Comparison of ENCODE assay signal across 8 mouse cellular contexts in the genomic region with DNA sequence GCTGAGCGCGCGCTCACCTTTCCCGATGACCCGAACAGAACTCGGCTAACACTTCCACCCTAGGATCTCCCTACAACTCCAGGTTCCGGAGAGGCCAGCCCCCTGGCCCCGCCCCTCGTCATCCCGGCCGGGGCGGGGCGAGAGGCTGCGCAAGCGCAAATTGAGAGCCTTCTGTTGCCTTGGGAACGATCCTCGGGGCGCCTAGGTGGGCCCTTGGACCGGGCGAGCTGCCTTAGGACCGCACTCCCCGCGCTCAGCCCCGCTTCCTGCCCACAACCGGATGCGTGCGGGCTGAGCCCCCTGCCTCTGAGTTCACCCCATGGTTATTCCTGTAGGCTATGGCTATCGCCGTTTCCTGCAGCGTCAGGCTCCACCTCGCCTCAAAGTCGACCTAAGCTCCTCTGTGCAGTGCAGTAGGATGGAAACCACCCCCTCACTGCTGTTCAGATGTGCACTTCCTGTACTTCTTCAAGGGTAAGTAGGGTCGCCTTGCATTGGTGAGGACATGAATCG. TPM values are rescaled to one million over a fixed set of nuclear protein-coding genes. Genes with fewer than 3 reads are reported as not detected.
A peak's percentile ranks its signal among the peaks of the same experiment; 100 is the strongest.
DNase-seq lines count a peak whose midpoint lies in the region; ATAC-seq and TF ChIP-seq lines count a peak whose summit lies in the region.

Gene Pigx (minus strand): TSS at position 103 of the 513 bp plus-strand sequence.
Gene Cep19 (plus strand): TSS at position 163 of the 513 bp plus-strand sequence.

- peak within 1 kb of the TSS; percentile 31; the same call in 1 of the 2 replicates for H3K27ac ChIP-seq in brown adipose tissue, adult 24 weeks (replicated peaks; ENCODE audit: low read depth, low read length)
- H3K27ac ChIP-seq in heart, embryonic 15.5 days: peak within 1 kb of the TSS; percentile 85
- H3K27ac ChIP-seq in liver, embryonic 14.5 days: peak within 1 kb of the TSS; percentile 24; the same call in 1 of the 2 replicates
- H3K27ac ChIP-seq in neural tube, embryonic 11.5 days (ENCODE audit: low read depth, low read length): 0 out of 2 replicates have a peak within 1 kb of the TSS, but pooled peaks have one; percentile 15
- peak within 1 kb of the TSS; percentile 81 for H3K27ac ChIP-seq in stomach, postnatal 0 days (replicated peaks)

- H3K9me3 ChIP-seq in heart, embryonic 15.5 days (replicated peaks): no peaks in the 10 kb centered on the region
- no peaks in the 10 kb centered on the region for H3K9me3 ChIP-seq in liver, embryonic 14.5 days (ENCODE audit: control insufficient read depth, low read length)
- H3K9me3 ChIP-seq in neural tube, embryonic 11.5 days (ENCODE audit: control insufficient read depth, low read length): no peaks in the 10 kb centered on the region
- no peaks in the 10 kb centered on the region for H3K9me3 ChIP-seq in stomach, postnatal 0 days (ENCODE audit: control insufficient read depth, low read length)

- no peak for TF ChIP-seq EP300 in liver, embryonic 14.5 days (IDR thresholded peaks at IDR 0.05; ENCODE audit: low read depth)
- no peak for TF ChIP-seq EP300 in stomach, postnatal 0 days (optimal IDR thresholded peaks at IDR 0.05)

- peak within 1 kb of the TSS; percentile 78 for H3K9ac ChIP-seq in heart, embryonic 15.5 days
- peak within 1 kb of the TSS; percentile 82 for H3K9ac ChIP-seq in liver, embryonic 14.5 days (replicated peaks)
- H3K9ac ChIP-seq in neural tube, embryonic 11.5 days (ENCODE audit: low read length): peak within 1 kb of the TSS; percentile 70
- H3K9ac ChIP-seq in stomach, postnatal 0 days (ENCODE audit: low read length): peak within 1 kb of the TSS; percentile 85

- no peak for TF ChIP-seq CTCF in liver, embryonic 14.5 days (IDR thresholded peaks at IDR 0.05; ENCODE audit: low read depth)
- no peak for TF ChIP-seq CTCF in stomach, postnatal 0 days (IDR thresholded peaks at IDR 0.05; ENCODE audit: low read depth)

- under 1% methylated on average over 34 of the region's 34 CpGs for WGBS in heart, embryonic 15.5 days
- WGBS in liver, embryonic 14.5 days (ENCODE audit: insufficient replicate concordance): 2% methylated on average over 34 of the region's 34 CpGs
- under 1% methylated on average over 34 of the region's 34 CpGs for WGBS in neural tube, embryonic 11.5 days
- 1% methylated on average over 32 of the region's 34 CpGs for WGBS in stomach, postnatal 0 days

- H3K4me2 ChIP-seq in heart, embryonic 15.5 days: peak within 1 kb of the TSS; percentile 76
- H3K4me2 ChIP-seq in liver, embryonic 14.5 days (ENCODE audit: low read depth): peak within 1 kb of the TSS; percentile 90
- peak within 1 kb of the TSS; percentile 69 for H3K4me2 ChIP-seq in neural tube, embryonic 11.5 days (ENCODE audit: low read depth)
- peak within 1 kb of the TSS; percentile 88 for H3K4me2 ChIP-seq in stomach, postnatal 0 days (replicated peaks; ENCODE audit: low read depth)

- no peaks in the 10 kb centered on the region for H3K4me1 ChIP-seq in brown adipose tissue, adult 24 weeks (ENCODE audit: control insufficient read depth, insufficient read depth, insufficient read length, low read length)
- peaks cover 15% of the 10 kb centered on the region for H3K4me1 ChIP-seq in heart, embryonic 15.5 days (replicated peaks)
- H3K4me1 ChIP-seq in liver, embryonic 14.5 days (replicated peaks; ENCODE audit: control insufficient read depth in 2 of 2, insufficient read depth in 2 of 2, low read length in 1 of 2): peaks cover 2 to 10% of the 10 kb centered on the region in 2 experiments; a peak in 3 of 4 replicates
- H3K4me1 ChIP-seq in neural tube, embryonic 11.5 days (ENCODE audit: control insufficient read depth, insufficient read depth, low read length): peaks cover 8% of the 10 kb centered on the region; the same call in 1 of the 2 replicates
- H3K4me1 ChIP-seq in stomach, postnatal 0 days (replicated peaks; ENCODE audit: control insufficient read depth, insufficient read depth): 0 out of 2 replicates have a peak, but pooled peaks cover 3% of the 10 kb centered on the region

- ATAC-seq in heart, embryonic 15.5 days (replicated peaks; ENCODE audit: insufficient number of reproducible peaks, insufficient read depth, low FRiP score, low read depth): peak; percentile 95
- peak; percentile 96 for ATAC-seq in liver, embryonic 14.5 days (ENCODE audit: insufficient read depth)
- peak; percentile 97 for ATAC-seq in neural tube, embryonic 11.5 days (ENCODE audit: insufficient read depth, low FRiP score, low TSS enrichment)
- peak; percentile 95 for ATAC-seq in stomach, postnatal 0 days (ENCODE audit: low FRiP score, low TSS enrichment)

- H3K36me3 ChIP-seq in heart, embryonic 15.5 days: peaks cover 12% of the 10 kb centered on the region
- no peaks in the 10 kb centered on the region for H3K36me3 ChIP-seq in liver, embryonic 14.5 days (replicated peaks; ENCODE audit: control insufficient read depth, insufficient read depth, low read depth)
- peaks cover 3% of the 10 kb centered on the region for H3K36me3 ChIP-seq in neural tube, embryonic 11.5 days (ENCODE audit: control insufficient read depth, insufficient read depth, low read length)
- H3K36me3 ChIP-seq in stomach, postnatal 0 days (ENCODE audit: control insufficient read depth, insufficient read depth, low read length): peaks cover 6% of the 10 kb centered on the region; the same call in 1 of the 2 replicates

- no peaks in the 10 kb centered on the region for H3K27me3 ChIP-seq in heart, embryonic 15.5 days
- no peaks in the 10 kb centered on the region for H3K27me3 ChIP-seq in liver, embryonic 14.5 days (ENCODE audit: control insufficient read depth, insufficient read depth, low read length)
- no peaks in the 10 kb centered on the region for H3K27me3 ChIP-seq in neural tube, embryonic 11.5 days (ENCODE audit: control insufficient read depth, insufficient read depth, low read length)
- H3K27me3 ChIP-seq in stomach, postnatal 0 days (ENCODE audit: control insufficient read depth, insufficient read depth, low read length): no peaks in the 10 kb centered on the region

- DNase-seq in CD4-positive, CD25-positive, alpha-beta regulatory T cell, adult 2 months (ENCODE audit: low read depth, low spot score): peak; percentile 88
- DNase-seq in fibroblast of lung, adult 2 months (ENCODE audit: low read depth): peak; percentile 73
- DNase-seq in kidney, postnatal 25 days: peak; percentile 90 to 95
- peak; percentile 76 to 85 (median 79) for DNase-seq in liver, embryonic 14.5 days (ENCODE audit: low read depth in 3 of 3, low spot score in 3 of 3)
- DNase-seq in neural tube, embryonic 11.5 days (ENCODE audit: low spot score): peak; percentile 96
- DNase-seq in stomach, postnatal 0 days (ENCODE audit: low spot score): peak; percentile 93

- H3K4me3 ChIP-seq in brown adipose tissue, adult 24 weeks (ENCODE audit: insufficient read depth, low read depth, low read length): peak within 1 kb of the TSS; percentile 89
- peak within 1 kb of the TSS; percentile 74 for H3K4me3 ChIP-seq in heart, embryonic 15.5 days
- H3K4me3 ChIP-seq in liver, embryonic 14.5 days (ENCODE audit: insufficient read depth in 1 of 2, low read depth in 2 of 2, low read length in 2 of 2): peak within 1 kb of the TSS; percentile 82 to 83
- H3K4me3 ChIP-seq in neural tube, embryonic 11.5 days (ENCODE audit: low read depth, low read length): peak within 1 kb of the TSS; percentile 76
- H3K4me3 ChIP-seq in stomach, postnatal 0 days (ENCODE audit: low read depth, low read length): peak within 1 kb of the TSS; percentile 91

RNA-seq across cellular contexts. Expression of gene Pigx, which starts in this region (rescaled TPM):
- polyA plus RNA-seq in brown adipose tissue, adult 24 weeks (2012; ENCODE audit: insufficient read depth, insufficient read length, missing spikeins): 25.2 and 38.3 TPM in 2 replicates
- 60.1 and 64.3 TPM in 2 replicates for polyA plus RNA-seq in heart, embryonic 15.5 days (2015; fragmentation: Nextera tagmentation; extraction: Ambion mirVana)
- polyA plus RNA-seq in liver, embryonic 14.5 days (2012; rRNA removed): 10.5 and 13.2 TPM in 2 replicates
- polyA plus RNA-seq in liver, embryonic 14.5 days (2014; fragmentation: Nextera tagmentation; extraction: Ambion mirVana): 25.5 and 28.8 TPM in 2 replicates
- polyA plus RNA-seq in neural tube, embryonic 11.5 days (2014; fragmentation: Nextera tagmentation; extraction: Ambion mirVana): 128 and 138 TPM in 2 replicates
- polyA plus RNA-seq in stomach, postnatal 0 days (2015; fragmentation: Nextera tagmentation; extraction: Ambion mirVana): 69.8 and 71.8 TPM in 2 replicates

RNA-seq across cellular contexts. Expression of gene Cep19, which starts in this region (rescaled TPM):
- polyA plus RNA-seq in brown adipose tissue, adult 24 weeks (2012; ENCODE audit: insufficient read depth, insufficient read length, missing spikeins): 13.5 and 14.1 TPM in 2 replicates
- 19.1 and 19.2 TPM in 2 replicates for polyA plus RNA-seq in heart, embryonic 15.5 days (2015; fragmentation: Nextera tagmentation; extraction: Ambion mirVana)
- 1.3 and 2.1 TPM in 2 replicates for polyA plus RNA-seq in liver, embryonic 14.5 days (2012; rRNA removed)
- polyA plus RNA-seq in liver, embryonic 14.5 days (2014; fragmentation: Nextera tagmentation; extraction: Ambion mirVana): 4.0 and 4.3 TPM in 2 replicates
- polyA plus RNA-seq in neural tube, embryonic 11.5 days (2014; fragmentation: Nextera tagmentation; extraction: Ambion mirVana): 41.5 and 47.2 TPM in 2 replicates
- polyA plus RNA-seq in stomach, postnatal 0 days (2015; fragmentation: Nextera tagmentation; extraction: Ambion mirVana): 19.0 and 19.1 TPM in 2 replicates

Comparison
In these comparisons a context has a peak if more than half of its experiments do, and no peak if none do; other contexts are left out.
1. Peak in every context shown above with its lines: DNase-seq, ATAC-seq, H3K4me3 ChIP-seq and H3K27ac ChIP-seq.
2. H3K27ac ChIP-seq: peak in every context shown above with its lines; median percentile 85 in heart, embryonic 15.5 days; 81 in stomach, postnatal 0 days; 31 in brown adipose tissue, adult 24 weeks; 24 in liver, embryonic 14.5 days; 15 in neural tube, embryonic 11.5 days.